Mouse (Mus musculus) MEL (cell line): ENCODE results near the gene Dgkh.

Experiments used
- CTCF ChIP-seq, 3 experiments: IDR thresholded peaks in 2 of 3; conservative IDR thresholded peaks in 1 of 3; 2 replicates each; pipeline ENCODE4 v1.5.1; 2011 to 2012; ENCODE audit warnings: low read length in 3 of 3, low read depth in 2 of 3, mild to moderate bottlenecking in 2 of 3, improper control_type of control experiment in 1 of 3, inconsistent platforms in 1 of 3, mixed read lengths in 1 of 3, moderate library complexity in 1 of 3; ENCODE audit not compliant: control insufficient read depth in 1 of 3, insufficient read depth in 1 of 3, poor library complexity in 1 of 3, severe bottlenecking in 1 of 3
- ELF1 ChIP-seq: IDR thresholded peaks from 2 replicates; pipeline ENCODE4 v1.6.1; 2014; ENCODE audit warnings: low read depth, mild to moderate bottlenecking, inconsistent platforms, low read length, improper control_type of control experiment, moderate library complexity
- EP300 ChIP-seq, 2 experiments: IDR thresholded peaks; 2 replicates each; pipeline ENCODE4 v1.6.1; 2011; ENCODE audit warnings: improper control_type of control experiment in 2 of 2, low read length in 2 of 2, low read depth in 1 of 2, mild to moderate bottlenecking in 1 of 2
- JUND ChIP-seq: IDR thresholded peaks from 2 replicates; pipeline ENCODE4 v1.6.1; 2011; ENCODE audit warnings: low read depth, mild to moderate bottlenecking, improper control_type of control experiment, low read length
- MAFK ChIP-seq: IDR thresholded peaks from 2 replicates; pipeline ENCODE4 v1.6.1; 2011; ENCODE audit warnings: low read depth, mild to moderate bottlenecking, low read length, improper control_type of control experiment, borderline replicate concordance
- MAX ChIP-seq: IDR thresholded peaks from 2 replicates; pipeline ENCODE4 v1.6.1; 2011; ENCODE audit warnings: low read length, improper control_type of control experiment
- POLR2A ChIP-seq, 2 experiments: IDR thresholded peaks; 2 replicates each; pipeline ENCODE4 v1.6.1; 2011 to 2012; ENCODE audit warnings: low read length in 2 of 2, mild to moderate bottlenecking in 2 of 2, control low read depth in 1 of 2, improper control_type of control experiment in 1 of 2, low read depth in 1 of 2, moderate library complexity in 1 of 2; ENCODE audit not compliant: control insufficient read depth in 1 of 2, insufficient read depth in 1 of 2, poor library complexity in 1 of 2
- POLR2AphosphoS2 ChIP-seq: IDR thresholded peaks from 2 replicates; pipeline ENCODE4 v1.6.1; 2011; ENCODE audit warnings: low read length, improper control_type of control experiment
- RAD21 ChIP-seq: IDR thresholded peaks from 2 replicates; pipeline ENCODE4 v1.6.1; 2011; ENCODE audit warnings: mild to moderate bottlenecking, low read depth, low read length, improper control_type of control experiment
- TAL1 ChIP-seq: IDR thresholded peaks from 2 replicates; pipeline ENCODE4 v1.6.1; 2012; ENCODE audit warnings: mild to moderate bottlenecking, inconsistent platforms, low read length, moderate library complexity, mixed read lengths
- USF2 ChIP-seq, 2 experiments: IDR thresholded peaks; 2 replicates each; pipeline ENCODE4 v1.6.1; 2011 to 2012; ENCODE audit warnings: improper control_type of control experiment in 2 of 2, low read length in 2 of 2, borderline replicate concordance in 1 of 2, inconsistent platforms in 1 of 2, low read depth in 1 of 2, mild to moderate bottlenecking in 1 of 2; ENCODE audit not compliant: insufficient read depth in 1 of 2
- ZC3H11A ChIP-seq: IDR thresholded peaks from 2 replicates; pipeline ENCODE4 v1.6.1; 2012; ENCODE audit warnings: low read depth, mild to moderate bottlenecking, inconsistent platforms, low read length, improper control_type of control experiment

GRCm38 (mm10) chr14:78734605-78735004, 2.0 kb upstream of the Dgkh start:
- TF ChIP-seq CTCF (IDR thresholded peaks at IDR 0.05 in 2 of 3, conservative IDR thresholded peaks at IDR 0.05 in 1 of 3; ENCODE audit: control insufficient read depth in 1 of 3, insufficient read depth in 1 of 3, low read depth in 2 of 3, low read length in 3 of 3, poor library complexity in 1 of 3, severe bottlenecking in 1 of 3) (no peak), USF2 (IDR thresholded peaks at IDR 0.05; ENCODE audit: borderline replicate concordance in 1 of 2, insufficient read depth in 1 of 2, low read depth in 1 of 2, low read length in 2 of 2) (no peak), EP300 (IDR thresholded peaks at IDR 0.05; ENCODE audit: low read depth in 1 of 2, low read length in 2 of 2) (no peak), ELF1 (no peak), ZC3H11A (no peak), POLR2A (IDR thresholded peaks at IDR 0.05; ENCODE audit: control insufficient read depth in 1 of 2, insufficient read depth in 1 of 2, low read depth in 1 of 2, low read length in 2 of 2, poor library complexity in 1 of 2) (no peak), MAX (no peak), JUND (no peak), TAL1 (no peak), MAFK (no peak), POLR2AphosphoS2 (no peak), RAD21 (no peak)
